Mouse (Mus musculus) ovary, postnatal 36 days (tissue): ENCODE data around the gene Slirp.
A peak's percentile ranks its signal among the peaks of the same experiment; 100 is the strongest.
"Not testable (repeated sequence)": the region's sequence is repeated elsewhere in the genome, so short reads cannot be mapped to it uniquely, and the experiment has no call there.

Experiments
- DNase-seq: peaks from one replicate; pipeline ENCODE4 v3.0.0; 2022; ENCODE audit warnings: low spot score, mixed read lengths

Gene Slirp

DNA sequence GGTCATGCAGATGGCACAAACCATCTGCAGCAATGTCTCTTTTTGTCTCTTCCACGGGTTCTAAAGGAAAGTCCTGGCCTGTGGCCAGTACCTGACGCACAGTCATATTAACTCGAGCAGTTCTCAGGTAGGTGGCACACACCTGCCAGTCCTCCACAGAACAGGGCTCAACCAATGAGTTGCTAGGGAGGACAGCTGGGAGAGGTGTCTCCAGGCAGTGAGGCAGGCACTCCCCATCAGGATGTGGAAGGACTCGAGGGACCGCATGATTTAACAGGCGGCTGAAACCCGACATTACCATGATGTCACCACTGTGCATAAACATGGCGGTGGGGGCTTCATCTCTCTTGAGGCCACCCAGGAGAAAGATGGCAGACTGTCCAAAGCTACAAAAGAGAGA is 14.8 kb upstream of the Slirp start:
- no peak for DNase-seq

DNA sequence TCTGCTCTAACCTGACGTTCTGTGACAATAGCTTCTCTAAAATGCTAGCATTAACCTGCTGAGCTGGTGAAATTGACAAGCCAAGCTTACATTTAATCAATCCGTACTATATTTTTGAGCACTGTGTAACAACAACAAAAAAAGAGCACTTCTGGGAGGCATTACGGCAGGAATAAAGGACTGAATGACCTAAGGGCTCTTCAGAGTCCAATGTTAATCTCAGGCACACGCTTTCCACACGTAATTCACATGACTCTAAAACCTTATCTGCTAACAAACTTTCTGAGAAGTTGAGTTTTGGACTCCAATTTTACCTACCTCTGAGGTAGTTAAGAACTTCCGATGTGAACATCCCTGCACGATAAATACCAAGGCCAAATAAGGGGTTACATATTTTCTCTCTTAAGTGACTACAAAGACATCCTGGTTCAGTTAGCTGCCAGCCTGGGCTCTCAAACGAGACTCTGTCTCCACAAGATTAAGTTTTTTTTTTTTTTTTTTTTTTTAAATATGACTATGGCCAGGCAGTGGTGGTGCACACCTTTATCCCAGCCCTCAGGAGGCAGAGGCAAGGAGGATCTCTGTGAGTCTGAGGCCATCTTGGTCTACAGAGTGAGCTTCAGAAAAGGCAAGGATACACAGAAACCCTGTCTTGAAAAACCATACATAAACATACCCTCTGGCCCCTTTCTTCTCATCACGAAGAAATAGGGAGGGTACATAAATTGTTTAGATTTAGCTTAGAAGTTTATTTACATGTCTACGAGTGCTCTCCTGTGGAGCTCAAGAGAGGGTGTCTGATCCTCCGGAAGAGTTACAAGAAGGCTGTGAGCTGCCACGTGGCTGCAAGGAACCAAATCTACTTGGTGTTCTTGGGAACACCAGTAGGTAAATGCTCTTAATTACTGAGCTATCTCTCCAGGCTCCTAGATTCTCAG is 1.2 kb upstream of the Slirp start:
- DNase-seq, result no peak

DNA sequence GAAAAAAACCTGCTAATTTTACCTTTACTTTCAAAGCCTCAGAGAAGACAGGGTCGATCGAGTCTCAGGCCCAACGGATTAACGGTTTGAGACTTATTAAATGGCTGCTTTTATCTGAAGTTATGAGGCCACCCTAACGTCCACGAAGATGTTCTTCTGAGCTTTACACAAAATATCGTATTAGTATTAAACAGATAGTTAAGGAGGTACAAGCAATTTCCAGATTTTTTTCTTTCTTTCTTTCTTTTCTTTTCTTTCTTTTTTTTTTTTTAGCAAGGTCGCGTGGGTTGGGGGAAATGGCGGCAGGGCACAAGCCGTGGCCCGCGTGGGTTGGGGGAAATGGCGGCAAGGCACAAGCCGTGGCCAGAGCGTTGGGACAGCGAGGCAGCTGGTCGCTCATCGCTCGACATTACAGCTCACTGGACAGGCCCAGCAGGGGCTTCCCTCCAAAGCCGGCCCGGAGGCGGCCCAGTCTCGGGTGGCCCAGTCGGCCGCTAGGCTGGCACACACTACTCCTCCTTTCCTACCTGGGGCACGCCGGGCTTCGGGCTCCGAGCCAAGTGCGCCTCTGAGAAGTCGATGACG is 489 bp upstream of the Slirp start:
- no peak for DNase-seq

GRCm38 (mm10) chr12:87444211-87444610 is 515 bp downstream of the Slirp start:
- DNase-seq, result no peak

GRCm38 (mm10) chr12:87449456-87449855 is 5.8 kb downstream of the Slirp start:
- DNase-seq, result no peak

DNA sequence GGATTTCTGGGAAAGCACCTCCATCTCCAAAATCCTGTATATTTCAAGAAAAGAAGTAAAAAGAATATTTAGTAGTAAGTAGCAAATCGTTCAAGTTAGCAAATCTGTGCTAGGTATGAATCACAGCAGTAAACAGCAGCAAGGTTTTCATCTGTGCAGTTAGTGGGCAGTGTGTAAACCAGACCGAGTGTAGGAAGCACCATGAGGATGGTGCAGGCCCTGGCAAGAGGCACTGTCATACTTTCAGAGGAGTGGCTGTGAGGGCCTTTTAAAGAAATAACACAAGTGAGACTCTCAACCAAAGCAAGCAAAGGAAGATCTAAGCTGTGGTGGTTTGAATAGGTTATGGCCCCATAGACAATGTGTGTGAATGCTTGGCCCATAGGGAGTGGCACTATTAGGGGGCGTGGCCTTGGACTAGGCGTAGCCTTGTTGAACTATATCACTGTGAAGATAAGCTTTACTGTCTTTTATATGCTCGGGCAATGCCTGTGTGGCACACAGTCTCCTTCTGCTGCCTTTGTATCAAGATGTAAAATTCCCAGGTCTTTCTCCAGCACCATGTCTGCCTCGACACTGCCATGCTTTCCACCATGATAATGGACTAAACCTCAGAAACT is 21.1 kb downstream of the Slirp start:
- DNase-seq, result no peak

DNA sequence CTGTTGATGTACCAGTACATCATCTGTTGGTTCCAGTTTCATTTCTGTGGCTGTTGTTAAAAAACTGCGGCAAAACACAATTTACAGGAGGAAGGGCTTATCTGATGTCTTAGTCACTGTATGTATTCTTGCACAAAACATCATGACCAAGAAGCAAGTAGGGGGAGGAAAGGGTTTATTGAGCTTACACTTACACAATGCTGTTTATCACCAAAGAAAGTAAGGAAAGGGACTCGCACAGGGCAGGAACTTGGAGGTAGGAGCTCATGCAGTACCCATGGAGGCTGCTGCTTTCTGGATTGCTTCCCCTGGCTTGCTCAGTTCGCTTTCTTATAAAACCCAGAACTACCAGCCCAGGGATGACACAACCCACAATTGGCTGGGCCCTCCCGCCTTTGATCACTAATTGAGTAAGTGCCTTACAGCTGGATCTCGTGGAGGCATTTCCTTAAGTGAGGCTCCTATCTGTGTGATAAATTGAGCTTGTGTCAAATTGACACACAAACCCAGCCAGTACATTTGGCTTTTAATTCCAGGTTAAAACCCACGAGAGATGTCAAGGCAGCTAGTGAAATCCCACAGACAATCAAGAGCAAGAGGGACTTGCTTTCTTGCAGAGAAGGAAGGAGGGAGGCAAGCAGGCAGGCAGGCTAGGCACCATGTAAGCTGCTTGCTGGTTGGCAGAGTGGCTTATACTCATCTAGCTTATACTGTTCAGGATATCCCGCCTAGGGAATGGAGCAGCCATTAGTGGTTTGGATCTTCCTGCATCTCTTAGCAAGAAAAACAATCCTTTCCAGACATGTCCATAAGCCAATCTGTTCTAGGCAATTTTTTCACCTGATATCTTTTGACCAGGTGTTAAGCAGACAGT is 26.8 kb downstream of the Slirp start:
- DNase-seq, result no peak

DNA sequence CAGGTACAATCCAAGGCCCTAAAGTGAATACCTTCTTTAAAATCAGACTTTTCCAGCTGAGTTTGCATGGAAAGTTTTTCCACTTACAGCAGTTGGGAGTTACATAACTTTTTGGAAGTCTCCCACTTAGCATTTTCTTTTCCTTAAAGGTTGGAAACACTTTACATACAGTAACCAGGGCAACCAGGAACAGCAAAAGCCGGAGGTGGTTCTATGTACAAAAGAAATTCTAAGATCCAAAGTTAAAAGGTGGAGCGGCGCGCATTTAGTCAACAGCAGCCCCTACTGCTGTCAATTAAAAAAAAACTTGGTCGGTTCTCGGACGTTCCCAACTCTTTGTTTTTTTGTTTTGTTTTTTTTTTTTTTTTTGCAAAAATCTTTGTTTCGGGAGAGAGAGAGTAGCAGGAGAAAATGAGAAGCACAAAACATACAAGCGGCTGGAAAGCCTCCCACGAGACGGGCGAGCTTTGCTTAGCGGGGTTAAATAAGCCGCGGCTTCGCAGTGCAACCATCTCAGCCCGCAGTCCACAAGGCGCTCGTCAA is 27.8 kb downstream of the Slirp start:
- no peak for DNase-seq

DNA sequence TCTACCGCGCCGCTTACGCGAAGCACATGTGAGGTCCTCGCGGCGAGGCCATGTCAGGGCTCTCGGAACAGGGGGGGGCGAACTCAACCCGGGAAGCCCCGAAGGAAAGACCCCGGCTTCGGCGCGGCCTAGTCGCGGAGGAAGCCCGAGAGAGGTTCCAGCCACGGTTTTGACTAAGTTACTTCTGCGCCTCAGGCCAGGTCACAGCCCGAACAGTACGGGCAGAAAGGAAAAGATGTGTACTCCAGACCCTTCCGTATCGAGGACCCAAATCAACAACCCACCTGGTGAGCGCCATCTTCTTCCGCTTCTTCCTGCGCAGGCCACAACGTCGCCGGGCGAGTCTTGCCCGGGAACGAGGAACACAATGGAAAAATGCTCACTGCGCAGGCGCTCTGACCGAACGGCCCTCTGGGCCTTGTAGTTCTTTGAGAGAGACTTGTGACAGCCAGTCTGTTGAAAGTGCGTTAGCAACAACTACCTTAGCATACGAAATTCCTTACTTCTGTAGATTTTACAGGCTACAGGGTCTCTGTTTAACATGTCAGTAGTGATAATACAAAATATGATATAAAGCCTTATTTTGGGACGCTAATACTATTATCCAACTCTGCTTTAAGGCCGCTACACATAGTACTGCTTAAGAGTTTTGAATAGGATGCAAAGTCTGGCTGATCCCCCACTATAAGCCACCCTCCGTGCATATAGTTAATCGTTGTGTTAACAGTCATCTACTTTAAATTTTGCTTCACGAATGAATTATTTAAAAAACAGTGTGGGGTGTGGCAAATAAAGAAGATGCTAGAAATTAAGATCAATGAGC is 28.5 kb downstream of the Slirp start, which contains the start of gene Snw1:
Gene Snw1 (minus strand): TSS at position 311 of the 823 bp plus-strand sequence.
- peak; percentile 93 for DNase-seq

DNA sequence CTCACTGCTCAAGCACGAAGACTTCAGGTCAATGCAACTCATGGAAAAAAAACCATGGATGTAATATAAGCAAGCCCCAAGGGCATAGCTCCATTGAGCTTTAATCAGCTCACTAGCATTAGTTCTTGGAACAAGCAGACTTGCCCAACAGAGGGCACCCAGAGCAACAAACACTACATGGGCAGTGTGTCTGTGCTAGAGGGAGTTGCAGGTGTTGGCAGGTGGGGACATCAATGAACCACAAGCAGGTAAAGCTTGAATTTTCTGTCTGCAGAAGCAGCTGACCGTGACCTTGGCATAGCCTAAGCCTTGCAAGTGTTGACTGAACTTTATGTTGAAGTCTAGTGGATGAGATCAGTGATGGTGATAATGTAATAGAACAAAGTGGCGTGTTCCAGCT is 31.1 kb downstream of the Slirp start:
- no peak for DNase-seq

DNA sequence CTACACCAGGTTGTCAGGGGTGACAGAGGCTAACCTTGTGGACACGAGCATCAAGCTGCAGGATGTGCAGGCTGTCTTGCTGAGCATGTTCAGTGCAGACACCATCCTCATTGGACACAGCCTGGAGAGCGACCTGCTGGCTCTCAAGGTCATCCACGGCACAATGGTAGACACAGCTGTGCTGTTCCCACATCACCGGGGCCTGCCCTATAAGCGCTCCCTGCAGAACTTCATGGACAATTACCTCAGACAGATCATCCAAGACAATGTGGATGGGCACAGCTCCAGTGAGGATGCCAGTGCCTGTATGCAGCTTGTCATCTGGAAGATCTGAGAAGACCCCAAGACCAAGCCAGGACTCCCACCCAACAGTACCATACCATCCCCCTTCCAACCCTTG is 38.8 kb downstream of the Slirp start:
- not testable (repeated sequence) for DNase-seq

DNA sequence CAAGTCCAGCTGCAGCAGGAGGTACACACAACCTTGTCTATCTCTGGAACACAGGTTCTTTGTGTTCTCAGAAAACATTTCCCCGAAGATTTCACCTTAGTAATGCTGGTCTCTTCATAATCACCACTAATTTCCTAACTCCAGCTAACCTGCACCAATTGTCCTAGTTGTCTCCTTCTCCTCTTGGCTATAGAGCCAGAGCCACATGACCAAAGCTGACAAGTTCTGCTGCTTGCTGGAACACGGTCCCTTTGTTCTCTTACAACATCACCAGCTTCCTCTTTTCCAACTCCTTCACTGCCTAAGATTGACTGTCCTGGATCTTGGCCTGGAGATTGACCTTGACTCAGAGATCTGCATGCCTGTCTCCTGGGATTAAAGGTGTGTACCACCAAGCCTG is 45.0 kb downstream of the Slirp start:
- DNase-seq, result not testable (repeated sequence)

DNA sequence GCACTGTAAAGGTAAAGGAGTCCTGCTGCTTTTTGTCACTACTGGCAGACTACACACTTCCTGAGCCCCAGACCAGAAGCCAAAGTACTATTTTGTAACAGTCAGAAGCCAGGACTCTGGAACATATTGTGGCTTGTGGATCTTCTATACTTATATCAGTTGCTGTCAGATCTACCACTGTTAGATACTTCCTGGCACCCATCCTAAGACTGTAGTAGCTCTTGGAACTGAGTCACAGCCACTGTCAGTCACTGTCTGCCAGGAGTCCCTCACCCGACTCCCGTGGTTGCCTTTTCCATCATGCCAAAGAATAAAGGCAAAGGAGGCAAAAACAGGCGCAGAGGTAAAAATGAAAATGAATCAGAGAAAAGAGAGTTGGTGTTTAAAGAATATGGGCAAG is 50.7 kb downstream of the Slirp start, which contains the start of gene Gm5788:
Gene Gm5788 (plus strand): TSS at position 301 of the 400 bp plus-strand sequence.
- DNase-seq, result not testable (repeated sequence)
